Mouse (Mus musculus) spleen, postnatal 4 days (tissue): ENCODE results near the gene Fetub.

Source experiments
- DNase-seq, 2 experiments: peaks; one replicate each; pipeline ENCODE4 v3.0.0; 2022; ENCODE audit warnings: low spot score in 2 of 2

The Fetub gene

DNA sequence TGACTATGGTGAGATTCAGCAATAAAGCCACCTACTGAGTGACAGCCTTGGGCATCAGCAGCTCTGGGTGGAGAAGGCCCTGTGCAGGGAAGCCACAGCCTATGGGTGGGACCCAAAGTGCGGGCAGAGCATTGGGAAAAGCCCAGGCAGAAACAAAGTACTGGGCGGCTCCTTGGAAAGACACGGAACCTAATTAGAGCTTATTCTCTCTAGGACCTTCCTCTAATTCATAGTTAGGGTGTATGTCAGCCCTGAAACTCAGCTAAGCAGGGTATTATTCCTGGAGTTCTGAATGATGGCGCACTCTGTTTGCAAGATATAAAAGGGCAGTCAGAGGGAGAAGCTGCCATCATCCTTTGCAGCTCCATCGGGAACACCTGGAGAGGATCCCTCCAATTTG lies at the start of gene Fetub:
Gene Fetub, plus strand, starts transcription at position 301 of the 400 bp plus-strand sequence.
- DNase-seq = no peak

DNA sequence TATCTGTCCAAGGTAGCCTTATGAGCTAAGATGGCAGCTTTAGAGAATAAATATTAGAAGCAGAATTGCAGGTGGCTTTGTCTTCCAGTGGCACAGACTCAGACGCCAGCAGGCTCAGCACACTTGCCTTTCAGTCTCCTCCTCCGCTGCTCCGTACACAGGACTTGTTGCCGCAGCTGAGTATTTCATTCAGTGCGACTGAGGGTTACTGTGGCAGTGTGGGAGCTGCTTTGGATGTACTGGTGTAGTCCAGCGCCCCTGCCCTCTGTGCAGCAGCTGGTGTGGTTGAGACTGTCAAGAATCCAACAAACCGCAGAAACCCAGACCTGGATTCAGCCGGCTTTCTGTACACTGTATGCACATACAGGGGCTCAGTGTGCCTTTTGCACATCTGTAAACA lies 45.7 kb upstream of the Fetub start:
- DNase-seq = no peak

DNA sequence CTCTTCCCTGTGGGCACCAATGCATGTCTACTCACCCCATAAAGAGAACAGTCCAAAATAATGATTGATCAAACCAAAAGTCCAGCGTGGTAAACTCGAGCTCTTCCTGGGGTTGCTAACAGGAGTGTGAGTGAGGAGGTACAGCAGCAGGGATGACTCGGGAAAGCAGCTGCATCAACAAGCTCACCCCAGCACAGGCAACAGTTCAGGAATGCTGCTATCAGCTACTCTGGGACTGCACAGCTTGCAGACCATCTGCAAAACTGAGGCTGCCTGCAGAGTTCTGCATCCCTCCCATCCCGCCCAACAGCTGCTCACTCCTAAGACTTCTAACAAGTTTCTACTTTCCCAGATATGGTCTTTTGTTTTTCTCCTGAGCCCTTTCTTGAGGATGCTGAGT lies 44.8 kb upstream of the Fetub start:
- DNase-seq = no peak

DNA sequence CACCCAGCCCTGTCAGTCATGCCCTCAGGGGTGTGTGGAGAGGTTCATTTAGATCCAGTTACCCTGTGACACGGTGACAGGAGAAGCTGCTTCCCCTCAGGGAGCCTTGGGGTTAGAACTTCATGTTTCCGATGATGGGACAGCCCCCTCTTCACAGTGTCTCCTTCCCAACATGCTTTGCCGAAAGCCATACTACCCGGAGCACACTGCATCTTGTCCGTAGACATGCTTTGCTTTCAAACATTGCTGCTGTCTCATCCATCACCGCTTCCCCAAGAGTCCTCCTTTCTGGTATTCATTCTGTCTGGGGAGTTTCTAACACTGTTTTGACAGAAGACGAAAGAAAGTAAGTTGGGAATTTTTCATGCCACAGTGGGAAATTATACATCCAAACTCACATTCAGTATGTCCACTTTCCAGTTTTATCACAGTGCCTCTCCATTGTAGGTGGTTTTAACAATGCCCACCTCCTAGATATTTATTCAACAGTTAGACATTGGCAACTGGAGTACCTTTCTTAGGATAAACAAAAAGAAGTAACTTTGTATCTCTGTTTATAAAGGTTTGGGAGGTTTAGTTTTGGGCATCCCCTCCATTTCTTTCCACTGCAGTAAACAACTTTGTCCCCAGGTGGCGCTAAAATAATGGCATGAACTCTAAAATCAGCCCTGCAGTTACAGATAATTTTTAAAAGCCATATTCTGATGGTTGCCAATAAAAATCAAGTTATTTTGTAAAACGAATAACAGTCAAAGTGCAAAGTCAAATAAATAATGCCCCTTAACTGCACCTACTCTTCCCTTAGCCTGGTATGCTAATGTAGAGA lies 41.7 kb upstream of the Fetub start:
- DNase-seq = no peak

DNA sequence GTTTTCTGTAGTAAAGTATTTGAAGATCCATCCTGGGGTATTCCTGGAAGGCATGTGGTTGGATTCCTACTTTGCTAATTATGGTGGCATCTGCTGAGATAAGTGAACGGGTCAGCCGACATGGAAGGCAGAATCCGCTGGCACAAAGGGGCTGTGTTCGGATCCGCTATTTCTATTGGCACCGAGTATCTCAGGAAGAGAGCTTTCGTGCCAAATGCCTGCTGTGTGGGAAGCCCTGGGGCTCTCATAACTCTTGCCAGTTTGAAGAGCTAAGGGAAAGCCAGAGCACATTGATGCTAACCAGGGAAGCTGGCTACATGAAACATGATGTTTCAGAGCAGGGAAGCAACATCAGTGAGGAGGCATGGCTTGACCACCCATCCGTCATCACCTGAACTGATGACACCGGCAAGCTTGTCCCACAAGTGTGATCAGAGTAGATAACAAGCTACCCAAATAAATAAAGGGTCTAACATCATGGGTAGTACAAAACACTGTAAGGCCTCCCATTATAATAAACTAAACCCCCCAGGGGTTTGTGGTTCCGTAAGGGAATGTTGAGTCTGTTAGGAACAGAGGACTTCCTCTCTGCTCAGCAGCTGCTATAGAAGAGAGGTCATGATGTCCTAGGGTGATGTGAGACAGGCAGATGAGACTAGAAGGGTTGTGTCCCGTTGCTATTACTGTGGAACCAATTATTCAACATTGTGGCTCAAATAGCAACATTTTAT lies 40.3 kb upstream of the Fetub start:
- DNase-seq = no peak

DNA sequence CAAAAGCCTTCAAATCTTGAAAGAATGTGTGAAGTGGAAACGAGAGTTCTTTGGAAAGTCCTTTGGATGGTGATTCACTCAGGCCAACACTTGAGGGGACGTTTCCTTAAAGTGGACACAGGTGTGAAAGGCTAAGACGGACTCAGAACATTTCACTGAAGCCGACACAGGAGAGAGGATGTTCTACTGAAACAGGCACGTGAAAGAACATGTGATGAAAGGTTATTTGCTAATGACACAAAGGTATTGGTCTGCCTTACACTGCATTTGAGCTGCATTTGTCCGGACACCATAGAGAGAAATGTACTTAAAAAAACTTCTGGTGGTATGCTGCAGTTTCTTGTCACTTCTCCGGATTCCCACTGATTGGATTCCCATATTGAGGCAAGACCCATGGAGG lies 39.4 kb upstream of the Fetub start:
- DNase-seq = no peak

DNA sequence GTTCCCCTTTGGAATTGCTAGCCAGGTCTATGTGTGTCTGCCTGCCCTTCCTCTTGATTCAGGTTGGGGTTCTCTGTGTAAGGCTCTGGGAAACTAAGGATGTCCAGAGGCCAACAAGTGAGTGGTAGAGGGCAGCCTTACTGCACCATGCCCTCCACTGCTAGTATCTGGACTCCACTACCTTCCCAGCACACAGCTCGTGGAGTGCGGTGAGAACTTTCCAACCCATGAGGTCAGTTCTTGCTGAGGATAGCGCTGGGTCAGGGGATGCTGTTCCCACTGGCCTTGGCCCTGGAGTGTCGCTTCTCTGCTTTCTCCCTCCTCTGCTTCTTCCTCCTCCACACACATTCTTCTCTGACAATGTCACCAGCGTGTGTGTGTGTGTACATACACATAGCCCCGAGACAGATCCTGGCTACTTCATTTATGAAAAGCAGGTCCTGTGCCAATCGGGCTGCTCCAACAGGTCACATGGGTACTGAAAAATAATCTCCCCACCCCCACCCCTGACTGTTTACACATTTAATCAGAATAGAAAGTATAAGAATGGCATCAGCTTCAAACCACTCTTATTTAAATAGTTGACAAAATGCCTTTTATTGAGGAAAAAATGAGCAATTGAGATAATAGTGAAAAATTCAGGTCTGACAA lies 38.1 kb upstream of the Fetub start:
- DNase-seq = no peak

DNA sequence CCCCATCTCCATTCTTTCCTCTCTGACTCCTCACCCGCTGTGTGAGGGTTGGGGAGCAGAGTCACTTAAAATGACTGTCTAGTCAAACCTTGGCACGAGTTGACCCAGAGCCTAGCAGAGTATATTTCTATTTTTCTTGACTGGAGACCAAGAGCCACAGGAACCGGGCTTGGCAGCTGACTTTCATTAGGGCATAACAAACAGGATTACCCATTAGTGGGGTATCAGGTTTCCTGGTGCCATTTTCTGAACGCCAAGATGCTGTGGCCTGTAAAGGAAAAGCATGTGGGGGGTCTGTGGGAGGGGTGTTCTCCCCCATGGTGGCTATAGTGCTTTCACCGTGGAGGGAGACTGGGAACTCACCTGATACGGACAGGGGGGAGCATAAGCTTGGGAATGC lies 37.2 kb upstream of the Fetub start:
- DNase-seq = no peak

DNA sequence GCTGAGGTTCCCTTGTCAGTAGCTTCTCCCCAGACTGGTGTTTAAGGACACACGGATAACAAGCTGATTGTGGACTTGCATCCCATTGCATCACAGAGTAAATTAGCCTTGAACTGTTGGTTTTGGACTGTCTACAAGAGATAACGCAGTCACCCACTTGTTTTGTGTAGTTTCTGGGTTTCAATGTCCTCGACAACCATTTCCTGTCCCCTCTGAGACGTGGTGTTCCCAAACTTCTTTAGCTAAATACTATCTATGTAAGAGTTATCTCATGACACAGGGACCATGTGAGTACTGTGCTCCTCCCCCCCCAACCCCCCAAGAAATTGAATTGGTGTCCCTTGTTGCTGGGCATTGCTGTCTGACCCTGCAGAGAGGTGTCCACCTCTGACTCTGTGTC lies 36.6 kb upstream of the Fetub start:
- no peak for DNase-seq

DNA sequence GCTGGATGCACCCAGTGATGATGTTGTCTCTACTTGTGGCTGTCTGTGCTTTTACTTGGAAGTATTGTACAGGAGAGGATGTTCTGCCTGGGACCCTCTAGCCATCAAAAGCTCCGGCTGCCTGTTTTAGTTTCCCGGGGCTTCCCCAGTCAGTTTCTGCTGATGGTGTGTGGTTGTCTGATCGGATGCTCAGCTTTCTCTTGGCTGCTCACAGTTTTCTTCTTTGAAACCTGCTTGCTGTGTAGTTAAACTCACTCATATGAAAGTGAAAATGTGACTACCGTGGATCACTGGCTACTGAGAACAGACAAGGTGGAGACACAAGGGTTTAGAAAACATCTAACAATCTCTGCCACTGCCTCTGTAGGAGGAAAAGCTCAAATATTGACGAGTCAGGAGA lies 34.7 kb upstream of the Fetub start:
- DNase-seq = no peak

DNA sequence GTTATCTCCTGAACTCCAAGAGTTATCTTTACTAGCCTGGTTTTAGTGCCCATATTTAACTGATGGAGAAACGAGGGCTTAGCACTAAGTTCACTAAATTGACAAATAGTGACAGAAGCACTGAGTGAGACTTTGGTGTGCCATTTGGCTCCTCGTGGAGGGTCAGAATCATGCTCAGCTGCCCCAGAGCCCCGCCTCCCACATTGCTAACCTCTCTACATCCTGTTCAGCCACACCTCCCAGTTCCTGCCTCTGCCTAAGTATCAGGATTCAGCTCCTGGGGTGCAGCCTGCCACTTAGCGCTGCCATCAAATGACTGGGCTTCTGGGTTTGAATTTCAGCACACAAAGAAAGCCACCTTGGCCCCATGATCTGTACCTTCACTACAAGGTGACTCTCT lies 32.8 kb upstream of the Fetub start:
- DNase-seq = no peak

DNA sequence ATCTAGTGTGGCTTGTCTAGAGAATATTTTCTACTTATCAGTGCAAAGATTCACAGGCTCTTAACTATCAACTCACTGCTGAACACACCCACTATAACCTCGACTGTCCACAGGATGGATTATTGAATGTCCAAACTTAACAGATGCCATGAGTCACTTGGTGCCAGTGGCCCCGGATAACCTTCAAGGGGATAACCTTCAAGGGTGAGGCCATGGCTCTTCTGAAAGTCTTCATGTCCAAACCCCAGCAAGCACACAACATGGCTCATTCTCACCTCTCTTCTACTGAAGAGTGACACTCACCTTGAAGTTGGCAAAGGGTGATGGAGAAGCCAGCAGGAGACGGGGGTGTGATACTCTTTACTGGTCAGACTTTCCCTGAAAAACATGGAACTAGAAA lies 31.4 kb upstream of the Fetub start:
- DNase-seq = no peak

DNA sequence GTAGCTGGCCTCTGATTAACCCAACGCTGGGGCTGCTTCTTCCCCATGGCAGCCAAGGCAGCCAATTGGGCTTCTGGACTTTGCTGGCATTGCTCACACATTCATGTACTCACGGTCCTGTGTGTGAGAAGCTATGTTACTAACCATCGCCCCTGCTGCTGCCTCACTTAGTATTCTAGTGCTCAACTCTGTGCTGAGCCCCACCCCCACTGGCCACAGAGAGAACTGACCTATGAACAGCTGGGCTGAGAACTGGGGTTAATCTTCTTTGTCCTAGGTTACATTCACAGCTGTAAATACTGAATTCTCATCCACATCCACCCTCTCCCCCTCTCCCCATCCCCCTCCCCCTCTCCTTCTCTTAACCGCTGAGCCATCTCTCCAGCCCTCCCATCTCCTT lies 29.3 kb upstream of the Fetub start:
- DNase-seq = no peak

DNA sequence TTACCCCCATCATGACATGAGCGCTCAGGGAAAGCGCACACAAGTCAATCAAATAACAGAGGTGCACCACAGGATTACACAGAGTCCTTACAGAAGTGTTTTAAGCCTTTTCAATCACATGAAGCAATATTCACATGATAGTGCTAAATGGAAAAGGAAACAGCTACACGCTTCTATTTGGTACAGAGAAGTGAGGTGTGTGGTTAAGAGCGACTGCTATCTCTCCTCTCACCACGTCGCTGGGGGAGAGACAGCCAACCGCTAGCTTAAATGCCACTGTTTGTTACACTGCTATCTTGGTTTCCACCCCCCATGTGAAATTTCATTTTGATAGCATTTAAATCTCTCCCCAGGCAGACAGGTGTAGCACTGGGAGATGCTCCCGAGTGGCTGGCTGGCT lies 28.4 kb upstream of the Fetub start:
- DNase-seq = no peak

DNA sequence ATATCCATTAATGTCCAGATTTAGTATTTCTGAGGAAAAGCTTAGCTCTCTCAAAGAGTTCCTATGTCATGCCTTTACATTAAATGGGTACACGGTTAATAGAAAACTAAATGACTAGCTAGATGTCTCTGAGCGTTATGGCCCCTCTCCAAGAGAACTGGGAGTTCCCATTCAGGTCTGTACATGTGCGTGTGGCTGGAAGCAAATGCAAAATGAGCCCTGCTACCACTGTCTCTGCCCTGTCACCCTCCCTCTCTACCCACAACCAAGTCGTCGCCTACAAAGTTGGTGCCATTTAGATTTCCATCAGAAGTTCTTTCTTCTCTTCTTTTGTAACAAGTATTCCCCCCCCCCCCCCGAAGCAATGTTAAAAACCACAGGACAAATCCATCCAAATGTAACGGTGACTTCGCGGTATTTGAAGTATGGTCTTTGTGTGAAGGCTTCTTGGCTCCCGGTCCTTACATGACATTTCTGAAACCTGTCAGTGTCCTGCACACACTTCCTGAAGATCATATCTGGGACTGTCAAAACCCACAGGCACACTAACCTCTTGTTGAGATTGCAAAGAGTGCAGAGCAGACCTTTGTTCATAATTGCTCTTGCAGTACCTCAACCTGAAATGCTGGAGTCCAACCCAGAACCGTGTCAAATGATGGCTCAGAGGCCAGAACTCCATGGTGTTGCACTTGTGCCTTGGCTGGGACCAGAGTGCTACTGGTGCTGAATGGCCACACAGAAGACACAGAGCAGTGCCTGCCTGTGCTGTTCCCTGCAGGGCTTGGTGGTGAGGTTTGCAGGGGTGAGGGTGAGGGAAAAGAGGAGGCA lies 27.2 kb upstream of the Fetub start, which contains the start of gene Ahsg:
Gene Ahsg, plus strand, starts transcription at position 595 of the 828 bp plus-strand sequence.
- no peak for DNase-seq

DNA sequence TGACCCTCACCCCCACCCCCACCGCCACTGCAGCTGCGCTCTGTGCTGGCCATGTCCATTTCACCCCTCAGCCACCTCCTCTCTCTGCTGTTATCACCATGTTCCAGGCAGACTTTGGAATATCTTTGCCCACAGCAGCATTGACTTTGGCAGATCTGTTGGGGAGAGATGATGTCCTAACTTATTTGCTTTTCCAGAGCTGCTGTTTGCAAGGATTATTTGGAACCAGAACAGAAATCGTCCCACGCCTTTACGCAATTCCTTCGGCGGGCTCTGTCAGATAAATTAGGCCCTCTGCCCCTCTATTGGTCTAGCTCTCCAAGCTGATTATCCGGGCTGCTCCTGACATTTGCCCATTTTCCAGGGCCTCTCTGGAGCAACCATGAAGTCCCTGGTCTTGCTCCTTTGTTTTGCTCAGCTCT lies 26.4 kb upstream of the Fetub start:
- no peak for DNase-seq

DNA sequence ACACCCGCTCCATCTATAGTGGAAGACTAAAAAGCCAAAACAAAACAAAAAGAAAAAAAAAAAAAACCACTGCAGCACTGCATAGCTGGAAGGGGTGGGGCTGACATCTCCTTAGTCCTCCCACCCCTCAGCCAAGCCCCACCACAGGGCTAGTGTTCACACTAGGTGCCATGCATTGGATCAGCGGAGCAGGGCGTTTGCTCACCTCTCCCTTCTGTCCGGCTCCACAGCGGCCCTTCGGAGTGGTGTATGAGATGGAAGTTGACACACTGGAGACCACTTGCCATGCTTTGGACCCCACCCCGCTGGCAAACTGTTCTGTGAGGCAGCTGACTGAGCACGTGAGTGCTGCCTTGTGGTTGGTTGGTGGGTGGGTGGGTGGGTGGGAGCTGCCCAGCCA lies 24.0 kb upstream of the Fetub start:
- no peak for DNase-seq

DNA sequence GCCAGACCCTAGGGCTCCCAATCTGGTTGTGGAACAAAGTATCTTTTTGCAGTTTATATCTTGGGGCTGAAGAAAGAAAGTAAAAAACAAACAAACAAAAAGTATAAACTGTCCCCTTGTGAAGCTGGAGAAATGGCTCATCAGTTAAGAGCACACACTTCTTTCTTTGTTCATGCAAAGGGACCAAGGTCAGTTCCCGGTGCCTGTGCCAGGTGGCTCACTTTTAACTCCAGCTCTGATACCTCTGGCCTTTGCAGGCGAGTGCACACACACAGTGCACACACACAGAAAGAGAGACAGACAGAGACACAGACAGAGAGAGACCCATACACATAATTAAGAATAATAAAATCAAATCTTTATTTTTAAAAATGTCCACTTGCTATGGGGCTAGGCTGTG lies 21.5 kb upstream of the Fetub start:
- DNase-seq = no peak

DNA sequence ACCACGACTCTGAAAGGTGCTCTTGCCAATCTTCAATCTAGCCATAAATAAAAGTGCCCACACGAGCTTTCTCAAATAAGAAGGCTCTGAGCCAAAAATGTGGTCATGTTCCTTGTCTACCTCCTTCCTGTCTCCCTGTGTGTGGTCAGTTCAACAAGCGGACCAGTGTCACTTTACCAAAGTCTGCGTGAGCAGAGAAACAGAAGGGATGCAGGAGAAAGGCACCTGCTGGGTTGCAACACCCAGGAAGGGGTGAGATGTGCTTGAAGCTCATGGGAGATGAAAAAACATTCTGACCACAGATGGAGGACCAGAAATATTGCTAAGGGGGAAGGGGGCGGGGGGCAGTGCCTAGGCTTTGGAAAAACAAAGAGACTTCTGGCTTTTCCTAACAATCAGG lies 18.8 kb upstream of the Fetub start:
- DNase-seq = no peak

DNA sequence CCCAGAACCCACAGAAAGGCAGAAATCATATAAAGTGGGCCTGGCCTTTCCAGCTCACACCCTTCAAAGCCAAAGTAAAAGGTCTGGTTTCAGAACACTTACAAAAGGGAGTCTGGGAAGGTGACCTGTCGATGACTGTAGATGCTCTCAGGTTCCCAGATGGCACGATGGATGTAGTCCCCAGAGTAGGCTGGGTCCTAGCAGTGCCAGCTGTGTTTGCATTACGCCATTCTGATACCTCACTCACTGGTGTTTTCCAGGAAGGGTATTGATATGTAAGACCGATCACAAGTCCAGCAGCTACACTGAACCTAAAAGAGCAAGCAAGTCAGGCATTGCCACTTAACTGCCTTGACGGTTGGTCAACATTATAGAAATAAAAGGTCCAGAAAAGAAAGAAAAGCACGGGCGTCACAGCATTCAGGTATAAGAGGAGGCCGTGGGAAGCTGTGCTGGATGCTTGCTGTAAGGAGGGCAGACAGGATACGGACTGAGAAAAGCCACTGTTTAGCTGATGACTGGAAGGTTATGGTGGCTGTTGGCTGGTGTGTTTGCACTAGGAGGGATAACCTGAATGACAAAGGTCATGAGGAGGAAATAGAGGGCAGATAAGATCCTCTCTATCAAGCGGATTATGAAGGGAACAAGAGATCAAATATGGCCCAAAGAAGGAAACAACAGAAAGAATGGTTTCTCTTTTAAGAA lies 18.1 kb upstream of the Fetub start:
- DNase-seq = no peak

DNA sequence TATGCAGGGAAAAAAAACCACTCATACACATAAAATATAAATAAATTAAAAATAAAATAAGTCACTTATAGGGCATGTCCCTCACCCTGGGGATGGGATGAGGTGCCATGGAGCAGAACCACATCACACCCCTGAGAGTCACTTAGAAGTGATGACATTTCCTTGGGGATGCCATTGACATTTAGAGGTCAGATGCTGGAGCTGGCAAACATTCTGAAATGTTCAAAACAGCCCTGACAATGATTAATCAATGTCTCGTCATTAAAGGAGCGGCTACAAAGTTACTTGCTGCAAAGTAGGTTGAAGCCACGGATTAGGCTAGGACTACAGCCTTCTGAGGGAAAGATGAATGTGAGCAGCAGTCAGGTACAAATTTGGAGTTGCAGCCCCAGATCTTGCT lies 16.8 kb upstream of the Fetub start:
- DNase-seq = no peak
